Mouse (Mus musculus) lung, embryonic 14.5 days (tissue): ENCODE results near the gene Tbc1d8. TPM values are rescaled to one million over a fixed set of nuclear protein-coding genes. Genes with fewer than 3 reads are reported as not detected.

Experiments used
- ATAC-seq: fragments of 200-750 bp; cut with Nextera tagmentation; 2 replicates; pipeline ENCODE4 v1.8.0; 2017; ENCODE audit warnings: mild to moderate bottlenecking, moderate TSS enrichment, moderate library complexity; ENCODE audit not compliant: insufficient read depth
- DNase-seq: peaks from one replicate; pipeline ENCODE4 v3.0.0-alpha.2; 2015
- H3K27ac ChIP-seq: fragments of 300-500 bp; sonication (generic); 2 replicates; pipeline ENCODE4 v1.5.1; 2014; ENCODE audit warnings: low read depth, mild to moderate bottlenecking, moderate library complexity
- H3K27me3 ChIP-seq: fragments of 300-500 bp; sonication (generic); 2 replicates; pipeline ENCODE4 v1.6.1; 2014; ENCODE audit warnings: low read length, control low read depth; ENCODE audit not compliant: insufficient read depth
- H3K36me3 ChIP-seq: fragments of 300-500 bp; sonication (generic); 2 replicates; pipeline ENCODE4 v1.6.1; 2014; ENCODE audit warnings: control low read depth; ENCODE audit not compliant: insufficient read depth
- H3K4me1 ChIP-seq: fragments of 300-500 bp; sonication (generic); 2 replicates; pipeline ENCODE4 v1.6.1; 2014; ENCODE audit warnings: antibody characterized with exemption, control low read depth; ENCODE audit not compliant: insufficient read depth
- H3K4me2 ChIP-seq: fragments of 300-500 bp; sonication (generic); 2 replicates; pipeline ENCODE4 v1.6.1; 2014; ENCODE audit warnings: mild to moderate bottlenecking
- H3K4me3 ChIP-seq: fragments of 300-500 bp; sonication (generic); 2 replicates; pipeline ENCODE4 v1.5.1; 2014; ENCODE audit warnings: low read depth, low read length
- H3K9ac ChIP-seq: fragments of 300-500 bp; sonication (generic); 2 replicates; pipeline ENCODE4 v1.6.1; 2014
- H3K9me3 ChIP-seq: fragments of 300-500 bp; sonication (generic); 2 replicates; pipeline ENCODE4 v1.6.1; 2016; ENCODE audit warnings: low read depth, low read length, control low read depth
- CTCF ChIP-seq: IDR thresholded peaks from 2 replicates; pipeline ENCODE4 v1.5.1; 2016; ENCODE audit warnings: antibody characterized with exemption, low read depth
- WGBS: fragments of 180-500 bp; shearing (Covaris S2); extraction: QIAGEN DNeasy Blood & Tissue Kit; methylation state at CpG from one replicate; pipeline ENCODE4 v1.1.7; 2014; 5-methylcytosine and 5-hydroxymethylcytosine counted together
- polyA plus RNA-seq: library from polyadenylated mRNA; unstranded; fragments of >200 nt; fragmentation: Nextera tagmentation; extraction: Ambion mirVana; gene quantifications from 2 replicates; pipeline ENCODE4 v1.2.1, GENCODE M21; 2014

Gene Tbc1d8
- polyA plus RNA-seq, 1 experiment from 2014 or later: 10.7 TPM

DNA sequence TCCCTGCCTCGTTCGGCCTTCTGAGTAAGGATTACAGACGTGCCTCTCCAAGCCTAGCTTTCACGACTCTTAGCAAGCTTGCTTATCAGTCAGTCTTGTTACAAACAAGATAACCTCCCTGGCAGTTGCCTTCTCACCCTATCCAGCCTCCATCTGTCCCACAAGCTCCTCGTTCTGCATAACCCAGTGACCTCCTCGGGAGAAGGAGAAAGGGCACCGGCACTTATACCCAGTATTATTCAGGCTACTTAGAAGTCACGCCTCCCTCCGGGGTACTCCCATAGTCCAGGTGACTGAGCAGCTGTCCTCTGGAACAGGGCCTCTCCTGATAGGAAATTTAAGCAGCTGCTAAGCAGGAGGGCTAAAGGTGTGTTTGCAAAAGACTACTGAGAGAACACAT lies 48.5 kb downstream of the Tbc1d8 start:
- Histone ChIP-seq H3K4me2 (no peak overlapping the region), H3K4me3 (no peak overlapping the region), H3K27ac (no peak overlapping the region), H3K9ac (no peak overlapping the region), H3K4me1 (no peaks in the 10 kb centered on the region), H3K36me3 (no peaks in the 10 kb centered on the region), H3K9me3 (no peaks in the 10 kb centered on the region), H3K27me3 (no peaks in the 10 kb centered on the region)
- DNase-seq: no peak
- no peak for TF ChIP-seq CTCF
- 23% methylated on average over 9 of the region's 9 CpGs for WGBS
- no peak for ATAC-seq

- Histone ChIP-seq H3K9ac (no peak overlapping the region), H3K27ac (no peak overlapping the region), H3K4me3 (no peak overlapping the region), H3K27me3 (no peaks in the 10 kb centered on the region), H3K4me1 (no peaks in the 10 kb centered on the region), H3K4me2 (no peak overlapping the region), H3K36me3 (no peaks in the 10 kb centered on the region), H3K9me3 (no peaks in the 10 kb centered on the region)
- ATAC-seq: no peak
- no peak for TF ChIP-seq CTCF
- WGBS: 91% methylated on average over 5 of the region's 5 CpGs
- no peak for DNase-seq
Measured at GRCm38 (mm10) chr1:39429015-39429414, 49.5 kb downstream of the Tbc1d8 start.

- Histone ChIP-seq H3K4me3 (no peak overlapping the region), H3K27me3 (no peaks in the 10 kb centered on the region), H3K4me2 (no peak overlapping the region), H3K27ac (no peak overlapping the region), H3K9me3 (no peaks in the 10 kb centered on the region), H3K9ac (no peak overlapping the region), H3K4me1 (no peaks in the 10 kb centered on the region), H3K36me3 (no peaks in the 10 kb centered on the region)
- DNase-seq (no peak), ATAC-seq (no peak)
- no peak for TF ChIP-seq CTCF
- WGBS: 52% methylated on average over 4 of the region's 4 CpGs
Measured at GRCm38 (mm10) chr1:39428280-39428679, 50.3 kb downstream of the Tbc1d8 start.

- ATAC-seq: no peak
- Histone ChIP-seq H3K27ac (no peak overlapping the region), H3K27me3 (no peaks in the 10 kb centered on the region), H3K9me3 (no peaks in the 10 kb centered on the region), H3K36me3 (no peaks in the 10 kb centered on the region), H3K4me1 (no peaks in the 10 kb centered on the region), H3K4me3 (no peak overlapping the region), H3K9ac (no peak overlapping the region), H3K4me2 (no peak overlapping the region)
- 58% methylated on average over 9 of the region's 9 CpGs for WGBS
- no peak for DNase-seq
- no peak for TF ChIP-seq CTCF
Measured at GRCm38 (mm10) chr1:39425497-39425896, 53.1 kb downstream of the Tbc1d8 start.

GRCm38 (mm10) chr1:39420987-39421386 lies 57.6 kb downstream of the Tbc1d8 start:
- Histone ChIP-seq H3K4me2 (no peak overlapping the region), H3K27me3 (no peaks in the 10 kb centered on the region), H3K4me3 (no peak overlapping the region), H3K36me3 (no peaks in the 10 kb centered on the region), H3K4me1 (0 out of 2 replicates have a peak, but pooled peaks cover 2% of the 10 kb centered on the region), H3K9ac (no peak overlapping the region), H3K27ac (no peak overlapping the region), H3K9me3 (no peaks in the 10 kb centered on the region)
- no peak for DNase-seq
- ATAC-seq: no peak
- WGBS: 89% methylated on average over 6 of the region's 6 CpGs
- TF ChIP-seq CTCF: no peak

GRCm38 (mm10) chr1:39418852-39419251 lies 59.7 kb downstream of the Tbc1d8 start:
- no peak for TF ChIP-seq CTCF
- DNase-seq (no peak), ATAC-seq (no peak)
- H3K36me3 ChIP-seq: no peaks in the 10 kb centered on the region
- H3K9ac ChIP-seq: no peak overlapping the region
- no peaks in the 10 kb centered on the region for H3K27me3 ChIP-seq
- no peaks in the 10 kb centered on the region for H3K9me3 ChIP-seq
- 0 out of 2 replicates have a peak, but pooled peaks cover 2% of the 10 kb centered on the region for H3K4me1 ChIP-seq
- no peak overlapping the region for H3K4me2 ChIP-seq
- no peak overlapping the region for H3K27ac ChIP-seq
- H3K4me3 ChIP-seq: no peak overlapping the region
- WGBS: 81% methylated on average over 9 of the region's 9 CpGs

GRCm38 (mm10) chr1:39417817-39418216 lies 60.7 kb downstream of the Tbc1d8 start:
- Histone ChIP-seq H3K4me3 (no peak overlapping the region), H3K4me1 (0 out of 2 replicates have a peak, but pooled peaks cover 2% of the 10 kb centered on the region), H3K9me3 (no peaks in the 10 kb centered on the region), H3K4me2 (peak overlapping the region; percentile 18; the same call in 1 of the 2 replicates), H3K27me3 (no peaks in the 10 kb centered on the region), H3K9ac (no peak overlapping the region), H3K36me3 (no peaks in the 10 kb centered on the region), H3K27ac (no peak overlapping the region)
- peak; percentile 71 for ATAC-seq
- no peak for TF ChIP-seq CTCF
- WGBS: 11% methylated on average over 12 of the region's 12 CpGs
- peak; percentile 64 for DNase-seq
